Mouse (Mus musculus) limb, embryonic 13.5 days (tissue): ENCODE measurements around the gene Nudt8. TPM values are rescaled to one million over a fixed set of nuclear protein-coding genes. Genes with fewer than 3 reads are reported as not detected.

ENCODE experiments used
- ATAC-seq: fragments of 200-750 bp; cut with Nextera tagmentation; 2 replicates; pipeline ENCODE4 v1.8.0; 2017; ENCODE audit warnings: low read depth, moderate number of reproducible peaks, moderate TSS enrichment; ENCODE audit not compliant: low FRiP score
- H3K27ac ChIP-seq: fragments of 300-500 bp; sonication (generic); 2 replicates; pipeline ENCODE4 v1.5.1; 2015; ENCODE audit warnings: inconsistent platforms, mild to moderate bottlenecking, moderate library complexity
- H3K27me3 ChIP-seq: fragments of 300-500 bp; sonication (generic); 2 replicates; pipeline ENCODE4 v1.6.1; 2015; ENCODE audit warnings: mild to moderate bottlenecking, inconsistent platforms
- H3K36me3 ChIP-seq: fragments of 300-500 bp; sonication (generic); 2 replicates; pipeline ENCODE4 v1.6.1; 2015; ENCODE audit warnings: inconsistent platforms, mild to moderate bottlenecking, moderate library complexity
- H3K4me1 ChIP-seq: fragments of 300-500 bp; sonication (generic); 2 replicates; pipeline ENCODE4 v1.6.1; 2015; ENCODE audit warnings: inconsistent platforms
- H3K4me2 ChIP-seq: fragments of 300-500 bp; sonication (generic); replicated peaks from 2 replicates; pipeline ENCODE4 v1.6.1; 2015; ENCODE audit warnings: inconsistent platforms, mild to moderate bottlenecking, moderate library complexity
- H3K4me3 ChIP-seq: fragments of 300-500 bp; sonication (generic); 2 replicates; pipeline ENCODE4 v1.5.1; 2015; ENCODE audit warnings: moderate library complexity, mild to moderate bottlenecking, inconsistent platforms
- H3K9ac ChIP-seq: fragments of 300-500 bp; sonication (generic); 2 replicates; pipeline ENCODE4 v1.6.1; 2015; ENCODE audit warnings: mild to moderate bottlenecking, inconsistent platforms
- H3K9me3 ChIP-seq: fragments of 300-500 bp; sonication (generic); 2 replicates; pipeline ENCODE4 v1.6.1; 2016; ENCODE audit warnings: inconsistent platforms
- WGBS: fragments of 180-500 bp; shearing (Covaris S2); methylation state at CpG from one replicate; pipeline ENCODE4 v1.1.7; 2015; 5-methylcytosine and 5-hydroxymethylcytosine counted together
- polyA plus RNA-seq: library from polyadenylated mRNA; unstranded; fragments of >200 nt; fragmentation: Nextera tagmentation; extraction: Ambion mirVana; gene quantifications from 2 replicates; pipeline ENCODE4 v1.2.1, GENCODE M21; 2015

Gene Nudt8
- polyA plus RNA-seq, 1 experiment from 2014 or later = 34.2 TPM

DNA sequence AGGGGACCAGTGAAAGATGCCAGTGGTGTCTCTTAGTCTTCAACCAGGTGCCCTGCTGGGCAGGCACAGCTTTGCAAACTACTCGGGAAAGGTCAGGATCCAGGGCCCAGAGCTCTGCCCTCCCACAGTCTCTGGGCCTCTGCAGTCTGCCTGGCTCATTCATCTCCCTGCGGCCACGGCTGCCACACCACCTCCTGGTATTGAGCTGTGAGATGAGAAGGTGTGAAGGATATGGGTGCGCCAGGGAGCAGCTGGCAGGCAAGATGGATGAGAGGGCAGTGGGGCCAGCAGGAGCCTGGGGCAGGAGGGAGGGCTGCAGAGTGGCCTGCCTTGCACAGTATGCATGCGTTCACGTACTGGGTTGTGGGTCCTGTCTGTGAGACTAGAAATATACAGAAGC lies 9.6 kb upstream of the Nudt8 start:
- Histone ChIP-seq H3K4me3 (no peak overlapping the region), H3K36me3 (no peaks in the 10 kb centered on the region), H3K4me2 (no peak overlapping the region), H3K27me3 (no peaks in the 10 kb centered on the region), H3K4me1 (peaks cover 15% of the 10 kb centered on the region), H3K9me3 (no peaks in the 10 kb centered on the region), H3K9ac (no peak overlapping the region), H3K27ac (no peak overlapping the region)
- 24% methylated on average over 6 of the region's 6 CpGs for WGBS
- no peak for ATAC-seq

DNA sequence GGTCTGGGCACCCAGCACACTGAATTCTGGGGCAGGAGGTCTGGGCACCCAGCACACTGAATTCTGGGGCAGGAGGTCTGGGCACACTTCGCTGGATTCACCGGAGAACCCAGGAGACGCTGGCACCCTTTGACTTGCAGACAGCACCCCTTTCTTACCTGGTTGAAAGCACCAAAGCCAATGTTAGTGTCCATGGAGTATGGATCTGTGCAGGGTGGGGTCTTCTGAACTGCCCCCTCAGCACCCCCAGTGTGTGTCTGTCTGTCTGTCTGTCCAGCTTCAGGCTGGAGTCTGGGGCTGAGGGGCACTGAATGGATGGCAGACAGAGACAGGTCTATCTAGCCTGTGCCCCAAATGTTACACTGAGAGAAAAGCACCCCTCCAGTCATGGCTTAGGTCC lies 8.8 kb upstream of the Nudt8 start:
- Histone ChIP-seq H3K36me3 (no peaks in the 10 kb centered on the region), H3K4me1 (peaks cover 7% of the 10 kb centered on the region), H3K9me3 (no peaks in the 10 kb centered on the region), H3K4me2 (no peak overlapping the region), H3K9ac (no peak overlapping the region), H3K27ac (no peak overlapping the region), H3K27me3 (no peaks in the 10 kb centered on the region), H3K4me3 (no peak overlapping the region)
- 93% methylated on average over 3 of the region's 3 CpGs for WGBS
- no peak for ATAC-seq

DNA sequence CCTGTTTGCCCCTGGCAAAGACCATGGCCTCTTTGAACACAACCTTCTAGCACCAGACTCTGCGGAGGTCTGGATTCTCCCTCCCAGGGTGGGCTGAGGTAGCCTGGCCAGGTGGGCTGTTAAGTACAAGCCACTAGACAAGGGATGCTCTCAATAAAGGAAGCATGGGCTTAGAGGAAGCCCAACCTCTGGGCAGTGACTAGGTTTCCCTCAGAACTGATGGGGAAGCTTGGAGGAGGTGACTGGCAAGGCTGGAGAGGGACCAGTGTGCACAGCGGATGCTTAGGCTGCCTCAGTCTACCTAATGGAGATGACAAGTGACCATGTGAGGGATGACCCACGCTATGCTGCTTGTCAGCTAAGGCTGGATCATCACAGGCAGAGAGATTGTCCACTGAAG lies 8.4 kb upstream of the Nudt8 start:
- Histone ChIP-seq H3K9ac (no peak overlapping the region), H3K4me3 (no peak overlapping the region), H3K4me2 (no peak overlapping the region), H3K36me3 (no peaks in the 10 kb centered on the region), H3K4me1 (peaks cover 3% of the 10 kb centered on the region), H3K9me3 (no peaks in the 10 kb centered on the region), H3K27ac (no peak overlapping the region), H3K27me3 (no peaks in the 10 kb centered on the region)
- ATAC-seq = no peak
- WGBS = 88% methylated on average over 3 of the region's 3 CpGs

DNA sequence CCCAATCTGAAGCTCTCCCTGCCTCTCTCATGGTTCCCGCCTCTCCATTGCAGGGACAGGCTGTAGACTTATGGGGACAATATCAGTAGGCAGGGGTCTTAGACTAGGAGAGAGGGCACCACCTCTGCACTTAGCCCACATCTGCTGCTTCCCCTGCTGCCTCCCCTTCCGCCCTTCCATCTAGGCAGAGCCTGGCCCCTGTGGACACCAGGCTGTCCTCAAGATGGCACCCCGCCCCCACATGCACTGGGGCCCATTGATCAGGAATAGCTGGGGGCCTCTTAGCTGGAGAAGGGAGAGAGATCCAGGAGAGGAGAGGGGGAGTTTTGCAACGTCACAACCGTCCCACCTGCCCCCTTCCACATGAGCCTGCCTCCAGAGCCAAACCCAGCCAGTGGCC lies 8.0 kb upstream of the Nudt8 start, which contains the start of gene Tbx10:
Gene Tbx10 (plus strand): TSS at position 337 of the 400 bp plus-strand sequence.
- ATAC-seq = no peak
- Histone ChIP-seq H3K9me3 (no peaks in the 10 kb centered on the region), H3K4me2 (no peak within 1 kb of the TSS), H3K36me3 (no peaks in the 10 kb centered on the region), H3K27me3 (no peaks in the 10 kb centered on the region), H3K4me3 (no peak within 1 kb of the TSS), H3K27ac (no peak within 1 kb of the TSS), H3K9ac (no peak within 1 kb of the TSS), H3K4me1 (no peaks in the 10 kb centered on the region)
- 42% methylated on average over 5 of the region's 5 CpGs for WGBS

DNA sequence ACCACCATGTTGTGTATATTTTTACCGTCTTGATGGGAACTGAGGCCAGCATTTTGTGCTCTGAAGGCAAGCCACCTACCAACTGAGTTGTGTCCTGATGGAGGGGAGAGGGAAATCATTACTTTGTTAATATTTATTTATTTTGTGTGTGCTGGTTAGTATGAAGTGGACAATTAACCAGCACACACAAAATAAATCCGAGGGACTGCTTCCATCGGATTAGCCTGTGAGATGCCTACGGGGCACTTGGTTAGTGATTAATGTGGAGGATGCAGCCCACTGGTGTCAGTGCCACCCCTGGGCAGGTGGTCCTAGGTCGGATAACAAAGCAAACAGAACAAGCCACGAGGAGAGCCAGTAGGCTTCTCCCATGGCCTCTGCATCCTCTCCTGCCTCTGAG lies 5.4 kb upstream of the Nudt8 start:
- H3K36me3 ChIP-seq = no peaks in the 10 kb centered on the region
- no peak overlapping the region for H3K27ac ChIP-seq
- no peaks in the 10 kb centered on the region for H3K9me3 ChIP-seq
- WGBS = 63% methylated on average over 6 of the region's 6 CpGs
- no peak overlapping the region for H3K9ac ChIP-seq
- no peak for ATAC-seq
- H3K4me2 ChIP-seq = no peak overlapping the region
- no peak overlapping the region for H3K4me3 ChIP-seq
- H3K27me3 ChIP-seq = no peaks in the 10 kb centered on the region
- H3K4me1 ChIP-seq = peaks cover 6% of the 10 kb centered on the region

DNA sequence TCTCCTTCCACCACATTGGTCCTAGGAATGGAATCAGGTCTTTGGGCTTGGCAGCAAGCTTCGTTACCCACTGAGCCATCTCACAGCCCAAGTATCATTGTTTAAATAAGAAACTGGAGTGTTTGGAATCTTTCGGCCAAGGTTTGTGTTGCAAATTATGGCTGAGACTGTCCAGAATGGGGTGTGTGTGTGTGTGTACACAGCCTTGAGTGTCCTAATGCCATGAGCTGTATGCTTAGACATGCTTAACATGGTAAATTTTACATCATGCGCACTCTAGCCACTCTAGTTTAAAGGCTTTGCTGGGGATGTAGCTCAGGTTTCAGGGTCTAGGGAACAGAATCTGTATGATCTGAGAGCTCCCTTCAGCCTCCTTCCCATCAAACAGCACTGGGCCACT lies 4.9 kb upstream of the Nudt8 start:
- Histone ChIP-seq H3K36me3 (no peaks in the 10 kb centered on the region), H3K27ac (no peak overlapping the region), H3K9ac (no peak overlapping the region), H3K4me1 (peaks cover 6% of the 10 kb centered on the region), H3K27me3 (no peaks in the 10 kb centered on the region), H3K4me3 (no peak overlapping the region), H3K9me3 (no peaks in the 10 kb centered on the region), H3K4me2 (no peak overlapping the region)
- 86% methylated on average over 3 of the region's 3 CpGs for WGBS
- ATAC-seq = no peak

DNA sequence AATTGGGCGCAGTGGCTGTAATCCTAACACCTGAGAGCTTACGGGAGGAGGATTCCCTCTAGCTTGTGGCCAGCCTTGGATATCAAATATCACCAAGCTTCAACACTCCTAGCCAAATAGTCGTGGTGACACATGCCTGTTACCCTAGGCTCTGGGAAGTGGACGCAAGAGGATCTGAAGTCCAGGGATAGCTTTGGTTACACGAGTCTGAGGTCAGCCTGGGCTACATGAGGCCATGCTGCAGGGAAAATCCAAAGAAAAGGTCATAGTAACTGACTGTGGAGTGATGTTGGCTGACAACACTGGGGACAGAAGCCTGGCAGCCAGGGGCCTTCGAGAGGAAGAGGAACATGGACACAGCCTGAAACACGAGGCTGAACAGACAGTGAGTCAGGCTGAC lies 4.3 kb upstream of the Nudt8 start:
- H3K27me3 ChIP-seq = no peaks in the 10 kb centered on the region
- peaks cover 9% of the 10 kb centered on the region for H3K4me1 ChIP-seq
- H3K9ac ChIP-seq = no peak overlapping the region
- H3K4me2 ChIP-seq = no peak overlapping the region
- no peak overlapping the region for H3K27ac ChIP-seq
- H3K9me3 ChIP-seq = no peaks in the 10 kb centered on the region
- no peak for ATAC-seq
- WGBS = 63% methylated on average over 7 of the region's 7 CpGs
- no peaks in the 10 kb centered on the region for H3K36me3 ChIP-seq
- no peak overlapping the region for H3K4me3 ChIP-seq

DNA sequence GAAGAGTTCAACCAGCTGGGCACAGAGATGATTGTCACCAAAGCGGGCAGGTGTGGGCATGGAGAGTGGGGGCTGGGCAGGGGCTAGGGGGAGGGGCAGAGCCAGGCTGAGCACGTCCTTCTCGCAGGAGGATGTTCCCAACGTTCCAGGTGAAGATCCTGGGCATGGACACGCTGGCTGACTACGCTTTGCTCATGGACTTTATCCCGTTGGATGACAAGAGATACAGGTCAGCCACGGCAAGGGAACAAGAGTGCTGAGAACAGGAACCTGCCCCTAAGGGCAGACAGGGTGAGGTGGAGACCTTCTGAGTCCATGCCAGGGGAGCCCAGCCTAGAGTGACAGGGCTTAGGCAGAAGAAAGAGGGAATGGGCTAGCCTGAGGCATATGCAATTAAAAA lies 3.6 kb upstream of the Nudt8 start:
- ATAC-seq = no peak
- Histone ChIP-seq H3K4me1 (peaks cover 16% of the 10 kb centered on the region), H3K9ac (no peak overlapping the region; the same call in 1 of the 2 replicates), H3K27me3 (no peaks in the 10 kb centered on the region), H3K4me3 (no peak overlapping the region), H3K4me2 (no peak overlapping the region), H3K27ac (no peak overlapping the region), H3K9me3 (no peaks in the 10 kb centered on the region), H3K36me3 (no peaks in the 10 kb centered on the region)
- 80% methylated on average over 8 of the region's 8 CpGs for WGBS

DNA sequence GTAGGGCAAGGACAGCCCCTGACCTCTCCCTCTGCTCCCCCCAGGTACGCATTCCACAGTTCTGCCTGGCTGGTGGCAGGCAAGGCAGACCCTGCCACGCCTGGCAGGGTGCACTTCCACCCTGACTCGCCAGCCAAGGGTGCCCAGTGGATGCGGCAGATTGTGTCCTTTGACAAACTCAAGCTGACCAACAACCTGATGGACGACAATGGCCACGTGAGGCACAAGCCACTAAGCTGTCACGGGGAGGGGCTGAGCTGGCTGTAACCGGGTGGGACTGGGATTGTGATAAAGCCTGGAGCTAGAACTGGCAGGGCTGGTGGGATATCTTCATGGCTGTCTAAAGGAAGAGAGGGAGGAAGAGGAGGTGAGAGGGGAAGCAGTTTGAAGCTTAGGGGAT lies 3.1 kb upstream of the Nudt8 start:
- WGBS = 64% methylated on average over 8 of the region's 8 CpGs
- no peaks in the 10 kb centered on the region for H3K27me3 ChIP-seq
- H3K9ac ChIP-seq = no peak overlapping the region; the same call in 1 of the 2 replicates
- no peaks in the 10 kb centered on the region for H3K36me3 ChIP-seq
- H3K4me2 ChIP-seq = no peak overlapping the region
- no peak overlapping the region for H3K27ac ChIP-seq
- no peak overlapping the region for H3K4me3 ChIP-seq
- H3K4me1 ChIP-seq = peaks cover 17% of the 10 kb centered on the region
- H3K9me3 ChIP-seq = no peaks in the 10 kb centered on the region
- ATAC-seq = no peak

DNA sequence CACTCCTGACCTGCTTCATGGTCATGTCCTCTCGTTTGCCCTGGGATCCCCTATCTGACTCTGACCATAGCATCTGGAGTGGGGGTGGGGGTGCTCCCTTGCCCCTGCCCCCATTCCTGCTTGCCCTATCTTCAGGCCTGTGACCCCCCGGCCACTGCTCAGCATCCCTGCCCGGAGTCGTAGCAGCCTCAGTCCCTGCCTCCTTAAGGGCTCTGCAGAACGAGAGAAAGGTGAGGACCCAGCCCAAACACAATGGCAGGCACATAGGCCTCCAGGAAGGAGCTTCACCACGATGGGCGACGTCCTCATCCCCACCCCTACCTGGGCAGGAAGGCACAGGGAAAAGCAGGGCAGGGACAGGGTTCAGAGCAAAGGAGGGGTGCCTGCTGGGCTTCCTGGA lies 2.0 kb upstream of the Nudt8 start:
- Histone ChIP-seq H3K36me3 (no peaks in the 10 kb centered on the region), H3K9me3 (no peaks in the 10 kb centered on the region), H3K4me1 (peaks cover 17% of the 10 kb centered on the region), H3K4me3 (no peak overlapping the region), H3K27ac (no peak overlapping the region), H3K27me3 (no peaks in the 10 kb centered on the region), H3K9ac (0 out of 2 replicates have a peak overlapping the region, but pooled peaks have one; percentile 93), H3K4me2 (no peak overlapping the region)
- no peak for ATAC-seq
- WGBS = 77% methylated on average over 8 of the region's 8 CpGs

DNA sequence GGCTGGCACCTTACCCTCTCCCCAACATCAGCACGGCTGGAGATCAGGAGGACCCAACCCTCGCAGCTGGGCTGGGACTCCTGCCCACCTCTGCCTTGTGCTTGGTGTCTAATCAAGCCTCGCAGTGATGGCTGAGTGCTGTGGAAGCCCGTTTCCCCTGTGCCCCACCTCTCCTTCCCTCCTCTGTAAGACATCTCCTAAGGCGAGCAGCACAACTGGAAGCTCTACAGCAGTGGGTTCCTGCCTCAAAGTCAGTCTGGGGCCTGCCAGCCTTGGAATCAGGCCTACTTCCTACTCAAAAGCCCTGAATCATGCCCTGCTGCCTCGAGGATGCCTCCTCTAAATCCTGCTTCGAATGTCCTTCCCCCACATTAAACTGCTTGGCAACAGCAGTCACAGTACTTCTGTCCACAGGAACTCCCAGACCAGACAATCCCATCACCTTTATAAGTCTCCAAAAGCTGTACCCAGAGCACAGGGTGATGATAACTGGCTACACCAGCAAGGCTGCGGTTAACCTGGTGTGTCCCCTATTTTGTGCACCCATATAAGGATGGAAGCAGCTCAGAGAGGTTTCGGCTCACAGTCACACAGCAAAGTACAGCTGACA lies 1.2 kb upstream of the Nudt8 start:
- Histone ChIP-seq H3K4me1 (peaks cover 17% of the 10 kb centered on the region), H3K27ac (no peak overlapping the region), H3K4me2 (peak overlapping the region; percentile 86), H3K27me3 (no peaks in the 10 kb centered on the region), H3K9ac (peak overlapping the region; percentile 93; the same call in 1 of the 2 replicates), H3K9me3 (no peaks in the 10 kb centered on the region), H3K4me3 (peak overlapping the region; percentile 79), H3K36me3 (no peaks in the 10 kb centered on the region)
- 89% methylated on average over 9 of the region's 9 CpGs for WGBS
- ATAC-seq = no peak

DNA sequence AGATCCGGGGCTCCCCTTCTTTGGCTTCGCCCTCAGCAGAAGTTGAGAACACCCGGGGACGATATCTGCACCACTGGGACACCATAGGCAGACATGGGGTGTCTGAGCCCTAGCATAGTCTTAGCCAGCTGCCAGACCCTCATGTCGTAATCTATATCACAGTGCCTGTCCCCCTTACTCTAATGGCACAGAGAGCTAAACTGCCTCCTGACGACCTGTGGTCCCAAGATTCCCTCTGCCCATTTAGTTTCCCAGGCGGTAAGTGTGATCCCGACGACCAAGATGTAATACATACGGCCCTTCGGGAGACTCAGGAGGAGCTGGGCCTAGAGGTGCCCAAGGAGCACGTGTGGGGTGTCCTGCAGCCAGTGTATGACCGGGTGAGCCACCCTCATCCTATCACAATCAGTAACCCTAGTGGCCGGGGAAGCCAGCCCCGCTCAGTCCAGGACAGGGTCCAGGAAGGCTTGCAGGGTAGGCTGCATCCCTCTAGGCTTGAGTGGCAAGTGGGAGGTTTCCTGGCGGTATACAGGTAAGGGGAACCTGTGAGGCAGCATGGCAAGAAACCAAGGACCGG lies 657 bp downstream of the Nudt8 start:
- Histone ChIP-seq H3K27ac (peak overlapping the region; percentile 97), H3K4me1 (peaks cover 17% of the 10 kb centered on the region), H3K4me2 (peak overlapping the region; percentile 86), H3K36me3 (peaks cover 13% of the 10 kb centered on the region), H3K27me3 (no peaks in the 10 kb centered on the region), H3K9ac (peak overlapping the region; percentile 93), H3K9me3 (no peaks in the 10 kb centered on the region), H3K4me3 (peak overlapping the region; percentile 79)
- peak; percentile 4; the same call in 1 of the 2 replicates for ATAC-seq
- WGBS = 14% methylated on average over 17 of the region's 17 CpGs

DNA sequence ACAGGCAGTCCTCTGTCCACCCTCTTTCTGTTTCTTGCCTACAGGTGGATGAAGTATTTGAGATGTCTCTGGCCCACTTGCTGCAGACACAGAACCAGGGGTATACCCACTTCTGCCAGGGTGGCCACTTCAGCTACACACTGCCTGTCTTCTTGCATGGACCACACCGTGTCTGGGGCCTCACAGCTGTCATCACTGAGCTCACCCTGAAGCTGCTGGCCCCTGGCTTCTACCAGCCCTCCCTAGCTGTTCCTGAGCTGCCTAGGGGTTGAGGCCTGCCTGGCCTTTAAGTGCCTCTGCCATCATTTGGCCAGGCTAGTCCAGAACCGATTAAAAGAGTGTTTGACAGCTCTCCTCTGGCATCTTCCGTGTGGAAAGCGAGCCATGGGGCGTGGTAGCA lies 1.4 kb downstream of the Nudt8 start:
- no peak overlapping the region for H3K27ac ChIP-seq
- no peaks in the 10 kb centered on the region for H3K27me3 ChIP-seq
- H3K4me3 ChIP-seq = 0 out of 2 replicates have a peak overlapping the region, but pooled peaks have one; percentile 79
- H3K36me3 ChIP-seq = peaks cover 20% of the 10 kb centered on the region
- H3K9me3 ChIP-seq = no peaks in the 10 kb centered on the region
- H3K4me1 ChIP-seq = peaks cover 17% of the 10 kb centered on the region
- ATAC-seq = no peak
- H3K4me2 ChIP-seq = peak overlapping the region; percentile 86
- H3K9ac ChIP-seq = peak overlapping the region; percentile 93; the same call in 1 of the 2 replicates
- WGBS = 85% methylated on average over 5 of the region's 5 CpGs
